Mouse (Mus musculus): Measurements from ENCODE around the gene Map4k1.

The Map4k1 gene

GRCm38 (mm10) chr7:29026195-29026594 lies 44.3 kb downstream of the Map4k1 start:
- DNase-seq (ENCODE audit: low spot score in 2 of 2): no peak

- DNase-seq (ENCODE audit: low spot score in 2 of 2): no peak
These were observed 45.0 kb downstream of the Map4k1 start for GRCm38 (mm10) chr7:29026811-29027210.

- no peak for DNase-seq (ENCODE audit: low spot score in 2 of 2)
These were observed 46.9 kb downstream of the Map4k1 start for GRCm38 (mm10) chr7:29028761-29029160.

- no peak for DNase-seq (ENCODE audit: low spot score in 2 of 2)
These were observed 48.1 kb downstream of the Map4k1 start for GRCm38 (mm10) chr7:29029690-29030656.

GRCm38 (mm10) chr7:29031641-29032040 lies 49.8 kb downstream of the Map4k1 start:
- no peak for DNase-seq (ENCODE audit: low spot score in 2 of 2)

- no peak for DNase-seq (ENCODE audit: low spot score in 2 of 2)
These were observed 50.8 kb downstream of the Map4k1 start for GRCm38 (mm10) chr7:29032685-29033084.

- no peak for DNase-seq (ENCODE audit: low spot score in 2 of 2)
These were observed 55.4 kb downstream of the Map4k1 start for GRCm38 (mm10) chr7:29037261-29037660.

- DNase-seq (ENCODE audit: low spot score in 2 of 2): peak; percentile 91
These were observed 57.7 kb downstream of the Map4k1 start for GRCm38 (mm10) chr7:29039604-29039984.

- no peak for DNase-seq (ENCODE audit: low spot score in 2 of 2)
These were observed 58.3 kb downstream of the Map4k1 start for GRCm38 (mm10) chr7:29039985-29040661.

GRCm38 (mm10) chr7:29041194-29041593 lies 59.3 kb downstream of the Map4k1 start:
- DNase-seq (ENCODE audit: low spot score in 2 of 2): no peak

GRCm38 (mm10) chr7:29043016-29043673 lies 61.3 kb downstream of the Map4k1 start:
- DNase-seq (ENCODE audit: low spot score in 2 of 2): no peak

- DNase-seq (ENCODE audit: low spot score in 2 of 2): no peak
These were observed 61.8 kb downstream of the Map4k1 start for GRCm38 (mm10) chr7:29043674-29044057.

GRCm38 (mm10) chr7:29044302-29044701 lies 62.5 kb downstream of the Map4k1 start:
- no peak for DNase-seq (ENCODE audit: low spot score in 2 of 2)

GRCm38 (mm10) chr7:29046533-29046932 lies 64.7 kb downstream of the Map4k1 start:
- no peak for DNase-seq (ENCODE audit: low spot score in 2 of 2)

- no peak for DNase-seq (ENCODE audit: low spot score in 2 of 2)
These were observed 66.2 kb downstream of the Map4k1 start for GRCm38 (mm10) chr7:29048070-29048469.

GRCm38 (mm10) chr7:29048615-29049014 lies 66.8 kb downstream of the Map4k1 start:
- no peak for DNase-seq (ENCODE audit: low spot score in 2 of 2)

- DNase-seq (ENCODE audit: low spot score in 2 of 2): no peak
These were observed 68.9 kb downstream of the Map4k1 start for GRCm38 (mm10) chr7:29050797-29051196.

- DNase-seq (ENCODE audit: low spot score in 2 of 2): no peak
These were observed 71.0 kb downstream of the Map4k1 start for GRCm38 (mm10) chr7:29052821-29053220.
